Mouse (Mus musculus): Measurements from ENCODE around the gene Ric8a. TPM values are rescaled to one million over a fixed set of nuclear protein-coding genes. Genes with fewer than 3 reads are reported as not detected.

The Ric8a gene
- total and polyA plus RNA-seq, 3 experiments, result 20.1 to 37.6 (median 23.6) TPM

- 70% methylated on average over 13 of the region's 13 CpGs for WGBS
- TF ChIP-seq CTCF (IDR thresholded peaks at IDR 0.05), result no peak
- Histone ChIP-seq H3K36me3 (ENCODE audit: control insufficient read depth, insufficient read depth, low read length) (no peaks in the 10 kb centered on the region), H3K79me2 (replicated peaks; ENCODE audit: control insufficient read depth, insufficient read depth, low read length) (no peaks in the 10 kb centered on the region), H3K9ac (ENCODE audit: low read depth, low read length) (no peak overlapping the region), H3K4me1 (ENCODE audit: control insufficient read depth, insufficient read depth, low read length) (no peaks in the 10 kb centered on the region), H3K27me3 (ENCODE audit: control insufficient read depth, insufficient read depth, low read length) (no peaks in the 10 kb centered on the region), H3K4me3 (no peak overlapping the region), H3K27ac (no peak overlapping the region)
- DNase-seq, result no peak
- intact Hi-C loops (cut with DNase I), result loop anchor here (5.0 kb wide), 1 partner anchor 50 kb away; the partner anchor contains the start of genes Gm45717 and Ifitm2
Measured at GRCm38 (mm10) chr7:140907131-140907530, 50.4 kb downstream of the Ric8a start.

GRCm38 (mm10) chr7:140907697-140908096 lies 50.9 kb downstream of the Ric8a start:
- no peaks in the 10 kb centered on the region for H3K4me1 ChIP-seq (ENCODE audit: control insufficient read depth, insufficient read depth, low read length)
- no peaks in the 10 kb centered on the region for H3K36me3 ChIP-seq (ENCODE audit: control insufficient read depth, insufficient read depth, low read length)
- H3K9ac ChIP-seq (ENCODE audit: low read depth, low read length), result no peak overlapping the region
- H3K4me3 ChIP-seq, result no peak overlapping the region
- H3K27me3 ChIP-seq (ENCODE audit: control insufficient read depth, insufficient read depth, low read length), result no peaks in the 10 kb centered on the region
- H3K79me2 ChIP-seq (replicated peaks; ENCODE audit: control insufficient read depth, insufficient read depth, low read length), result no peaks in the 10 kb centered on the region
- DNase-seq, result no peak
- 83% methylated on average over 7 of the region's 7 CpGs for WGBS
- H3K27ac ChIP-seq, result no peak overlapping the region
- TF ChIP-seq EP300 (IDR thresholded peaks at IDR 0.05; ENCODE audit: insufficient read depth, low read depth, low read length), result no peak
- peak; percentile 47 for TF ChIP-seq CTCF (IDR thresholded peaks at IDR 0.05)
- intact Hi-C loops (cut with DNase I), result loop anchor here (1.0 to 5.0 kb wide), 6 partner anchors 33 to 269 kb away; partner anchors contain the start of genes Gm45717, Ifitm2 and Pgghg

- Histone ChIP-seq H3K79me2 (replicated peaks; ENCODE audit: control insufficient read depth, insufficient read depth, low read length) (no peaks in the 10 kb centered on the region), H3K4me1 (ENCODE audit: control insufficient read depth, insufficient read depth, low read length) (no peaks in the 10 kb centered on the region), H3K4me3 (no peak overlapping the region), H3K36me3 (ENCODE audit: control insufficient read depth, insufficient read depth, low read length) (no peaks in the 10 kb centered on the region), H3K27me3 (ENCODE audit: control insufficient read depth, insufficient read depth, low read length) (no peaks in the 10 kb centered on the region), H3K9ac (ENCODE audit: low read depth, low read length) (no peak overlapping the region), H3K27ac (no peak overlapping the region)
- TF ChIP-seq POLR2A (IDR thresholded peaks at IDR 0.05; ENCODE audit: insufficient read depth, low read depth, low read length), result no peak
- TF ChIP-seq CTCF (IDR thresholded peaks at IDR 0.05), result no peak
- no peak for TF ChIP-seq EP300 (IDR thresholded peaks at IDR 0.05; ENCODE audit: insufficient read depth, low read depth, low read length)
- 58% methylated on average over 7 of the region's 7 CpGs for WGBS
- intact Hi-C loops (cut with DNase I), result loop anchor here (1.0 to 5.0 kb wide), 6 partner anchors 33 to 268 kb away; partner anchors contain the start of genes Gm45717, Ifitm2 and Pgghg
- DNase-seq, result no peak
Measured at GRCm38 (mm10) chr7:140908181-140908580, 51.4 kb downstream of the Ric8a start.

- peak overlapping the region; percentile 33 for H3K4me3 ChIP-seq
- peak; percentile 63; the same call in 1 of the 2 replicates for TF ChIP-seq EP300 (IDR thresholded peaks at IDR 0.05; ENCODE audit: insufficient read depth, low read depth, low read length)
- TF ChIP-seq CTCF (IDR thresholded peaks at IDR 0.05), result peak; percentile 94
- TF ChIP-seq POLR2A (IDR thresholded peaks at IDR 0.05; ENCODE audit: insufficient read depth, low read depth, low read length), result no peak
- no peaks in the 10 kb centered on the region for H3K27me3 ChIP-seq (ENCODE audit: control insufficient read depth, insufficient read depth, low read length)
- H3K36me3 ChIP-seq (ENCODE audit: control insufficient read depth, insufficient read depth, low read length), result no peaks in the 10 kb centered on the region
- no peaks in the 10 kb centered on the region for H3K79me2 ChIP-seq (replicated peaks; ENCODE audit: control insufficient read depth, insufficient read depth, low read length)
- intact Hi-C loops (cut with DNase I), result loop anchor here (1.0 to 5.0 kb wide), 6 partner anchors 32 to 268 kb away; partner anchors contain the start of genes Gm45717, Ifitm2 and Pgghg
- H3K9ac ChIP-seq (ENCODE audit: low read depth, low read length), result peak overlapping the region; percentile 41; the same call in 1 of the 2 replicates
- H3K27ac ChIP-seq, result no peak overlapping the region
- DNase-seq, result peak; percentile 83 to 86
- H3K4me1 ChIP-seq (ENCODE audit: control insufficient read depth, insufficient read depth, low read length), result no peaks in the 10 kb centered on the region
- 2% methylated on average over 19 of the region's 19 CpGs for WGBS
Measured at GRCm38 (mm10) chr7:140908634-140909107, 51.9 kb downstream of the Ric8a start.

GRCm38 (mm10) chr7:140912293-140912692 lies 55.5 kb downstream of the Ric8a start:
- 38% methylated on average over 3 of the region's 3 CpGs for WGBS
- Histone ChIP-seq H3K79me2 (replicated peaks; ENCODE audit: control insufficient read depth, insufficient read depth, low read length) (no peaks in the 10 kb centered on the region), H3K9ac (ENCODE audit: low read depth, low read length) (no peak overlapping the region), H3K4me3 (no peak overlapping the region), H3K27ac (no peak overlapping the region), H3K27me3 (ENCODE audit: control insufficient read depth, insufficient read depth, low read length) (no peaks in the 10 kb centered on the region), H3K36me3 (ENCODE audit: control insufficient read depth, insufficient read depth, low read length) (no peaks in the 10 kb centered on the region), H3K4me1 (ENCODE audit: control insufficient read depth, insufficient read depth, low read length) (no peaks in the 10 kb centered on the region)
- no peak for DNase-seq
- TF ChIP-seq CTCF (IDR thresholded peaks at IDR 0.05), result no peak
- TF ChIP-seq POLR2A (IDR thresholded peaks at IDR 0.05; ENCODE audit: insufficient read depth, low read depth, low read length), result no peak
- no peak for TF ChIP-seq EP300 (IDR thresholded peaks at IDR 0.05; ENCODE audit: insufficient read depth, low read depth, low read length)
- intact Hi-C loops (cut with DNase I), result no loop called here

GRCm38 (mm10) chr7:140912846-140913482 lies 56.2 kb downstream of the Ric8a start:
- no peaks in the 10 kb centered on the region for H3K79me2 ChIP-seq (replicated peaks; ENCODE audit: control insufficient read depth, insufficient read depth, low read length)
- no peaks in the 10 kb centered on the region for H3K4me1 ChIP-seq (ENCODE audit: control insufficient read depth, insufficient read depth, low read length)
- no peak for DNase-seq
- intact Hi-C loops (cut with DNase I), result no loop called here
- H3K27me3 ChIP-seq (ENCODE audit: control insufficient read depth, insufficient read depth, low read length), result no peaks in the 10 kb centered on the region
- no peaks in the 10 kb centered on the region for H3K36me3 ChIP-seq (ENCODE audit: control insufficient read depth, insufficient read depth, low read length)
- 77% methylated on average over 5 of the region's 5 CpGs for WGBS
- no peak overlapping the region for H3K9ac ChIP-seq (ENCODE audit: low read depth, low read length)
- no peak overlapping the region for H3K27ac ChIP-seq
- H3K4me3 ChIP-seq, result no peak overlapping the region
- TF ChIP-seq POLR2A (IDR thresholded peaks at IDR 0.05; ENCODE audit: insufficient read depth, low read depth, low read length), result no peak
- TF ChIP-seq EP300 (IDR thresholded peaks at IDR 0.05; ENCODE audit: insufficient read depth, low read depth, low read length), result no peak
- TF ChIP-seq CTCF (IDR thresholded peaks at IDR 0.05), result no peak

Other genes starting within 250 kb of the Ric8a start
- not detected for gene Olfr61, start 228.0 kb upstream of the Ric8a start, total RNA-seq (2021)
- gene Olfr61, start 228.0 kb upstream of the Ric8a start, polyA plus RNA-seq (2012; rRNA removed), result not detected in 2 replicates
- gene Olfr53, start 210.5 kb upstream of the Ric8a start, total RNA-seq (2021), result not detected
- gene Olfr53, start 210.5 kb upstream of the Ric8a start, polyA plus RNA-seq (2012; rRNA removed), result not detected in 2 replicates
- gene Olfr539, start 197.0 kb upstream of the Ric8a start, total RNA-seq (2021), result not detected
- gene Olfr539, start 197.0 kb upstream of the Ric8a start, polyA plus RNA-seq (2012; rRNA removed), result not detected in 2 replicates
- not detected for gene Olfr45, start 175.0 kb upstream of the Ric8a start, total RNA-seq (2021)
- not detected in 2 replicates for gene Olfr45, start 175.0 kb upstream of the Ric8a start, polyA plus RNA-seq (2012; rRNA removed)
- gene Olfr541, start 159.7 kb upstream of the Ric8a start, total RNA-seq (2021), result not detected
- gene Olfr541, start 159.7 kb upstream of the Ric8a start, polyA plus RNA-seq (2012; rRNA removed), result not detected in 2 replicates
- 10 to 100 TPM in 1 of 2 experiments, 1 to 10 TPM in 1; 9.6 to 12.7 TPM for gene Cyp2e1, start 93.2 kb upstream of the Ric8a start, total RNA-seq (2021)
- 6.4 and 18.7 TPM in 2 replicates for gene Cyp2e1, start 93.2 kb upstream of the Ric8a start, polyA plus RNA-seq (2012; rRNA removed)
- gene Syce1, start 69.1 kb upstream of the Ric8a start, total RNA-seq (2021), result not detected
- gene Syce1, start 69.1 kb upstream of the Ric8a start, polyA plus RNA-seq (2012; rRNA removed), result 0.10 TPM in 1 of 2 replicates, not detected in the other
- gene Zfp941, start 34.8 kb upstream of the Ric8a start, total RNA-seq (2021), result under 1 TPM; 0.14 to 0.29 TPM
- gene Zfp941, start 34.8 kb upstream of the Ric8a start, polyA plus RNA-seq (2012; rRNA removed), result 0.10 and 0.15 TPM in 2 replicates
- 1 to 10 TPM; 1.1 to 1.4 TPM for gene Urah, start 21.9 kb upstream of the Ric8a start, total RNA-seq (2021)
- 0.85 and 2.2 TPM in 2 replicates for gene Urah, start 21.9 kb upstream of the Ric8a start, polyA plus RNA-seq (2012; rRNA removed)
- gene Scgb1c1, start 11.4 kb upstream of the Ric8a start, total RNA-seq (2021), result 10 to 100 TPM; 22.6 to 27.5 TPM
- 54.5 and 56.6 TPM in 2 replicates for gene Scgb1c1, start 11.4 kb upstream of the Ric8a start, polyA plus RNA-seq (2012; rRNA removed)
- gene Odf3, start 9.2 kb upstream of the Ric8a start, total RNA-seq (2021), result not detected
- gene Odf3, start 9.2 kb upstream of the Ric8a start, polyA plus RNA-seq (2012; rRNA removed), result 0.25 and 0.38 TPM in 2 replicates
- not detected for gene Gm45785, start 626 bp upstream of the Ric8a start, total RNA-seq (2021)
- gene Gm45785, start 626 bp upstream of the Ric8a start, polyA plus RNA-seq (2012; rRNA removed), result not detected in 2 replicates
- gene Bet1l, start 620 bp downstream of the Ric8a start, total RNA-seq (2021), result 10 to 100 TPM in 1 of 2 experiments, 1 to 10 TPM in 1; 8.8 to 12.3 TPM
- gene Bet1l, start 620 bp downstream of the Ric8a start, polyA plus RNA-seq (2012; rRNA removed), result 12.4 and 17.0 TPM in 2 replicates
- gene Psmd13, start 25.0 kb downstream of the Ric8a start, total RNA-seq (2021), result 10 to 100 TPM; 72.6 to 86.1 TPM
- 50.8 and 71.0 TPM in 2 replicates for gene Psmd13, start 25.0 kb downstream of the Ric8a start, polyA plus RNA-seq (2012; rRNA removed)
- 10 to 100 TPM; 53.1 to 60.6 TPM for gene Sirt3, start 25.4 kb downstream of the Ric8a start, total RNA-seq (2021)
- gene Sirt3, start 25.4 kb downstream of the Ric8a start, polyA plus RNA-seq (2012; rRNA removed), result 86.9 and 100 TPM in 2 replicates
- gene Cox8b, start 43.5 kb downstream of the Ric8a start, total RNA-seq (2021), result 1,000 to 10,000 TPM; 2,777 to 3,250 TPM
- gene Cox8b, start 43.5 kb downstream of the Ric8a start, polyA plus RNA-seq (2012; rRNA removed), result 1,727 and 2,194 TPM in 2 replicates
- under 1 TPM in 1 of 2 experiments, not detected in 1; 0.07 TPM for gene Nlrp6, start 63.9 kb downstream of the Ric8a start, total RNA-seq (2021)
- gene Nlrp6, start 63.9 kb downstream of the Ric8a start, polyA plus RNA-seq (2012; rRNA removed), result 0.04 and 0.06 TPM in 2 replicates
- gene Pgghg, start 84.4 kb downstream of the Ric8a start, total RNA-seq (2021), result 1 to 10 TPM; 4.0 to 5.8 TPM
- 13.0 and 14.1 TPM in 2 replicates for gene Pgghg, start 84.4 kb downstream of the Ric8a start, polyA plus RNA-seq (2012; rRNA removed)
- gene Ifitm5, start 93.3 kb downstream of the Ric8a start, total RNA-seq (2021), result under 1 TPM; 0.32 to 0.34 TPM
- gene Ifitm5, start 93.3 kb downstream of the Ric8a start, polyA plus RNA-seq (2012; rRNA removed), result 1.1 and 2.0 TPM in 2 replicates
- not detected for gene Gm45717, start 99.0 kb downstream of the Ric8a start, total RNA-seq (2021)
- not detected in 2 replicates for gene Gm45717, start 99.0 kb downstream of the Ric8a start, polyA plus RNA-seq (2012; rRNA removed)
- gene Ifitm2, start 99.0 kb downstream of the Ric8a start, total RNA-seq (2021), result 100 to 1,000 TPM; 107 to 113 TPM
- 368 and 425 TPM in 2 replicates for gene Ifitm2, start 99.0 kb downstream of the Ric8a start, polyA plus RNA-seq (2012; rRNA removed)
- 1 to 10 TPM; 6.1 to 7.7 TPM for gene Ifitm1, start 110.3 kb downstream of the Ric8a start, total RNA-seq (2021)
- 16.1 and 52.2 TPM in 2 replicates for gene Ifitm1, start 110.3 kb downstream of the Ric8a start, polyA plus RNA-seq (2012; rRNA removed)
- 100 to 1,000 TPM; 115 to 123 TPM for gene Ifitm3, start 153.8 kb downstream of the Ric8a start, total RNA-seq (2021)
- 274 and 332 TPM in 2 replicates for gene Ifitm3, start 153.8 kb downstream of the Ric8a start, polyA plus RNA-seq (2012; rRNA removed)
- 1 to 10 TPM in 1 of 2 experiments, under 1 TPM in 1; 0.36 to 1.0 TPM for gene Ifitm6, start 161.0 kb downstream of the Ric8a start, total RNA-seq (2021)
- gene Ifitm6, start 161.0 kb downstream of the Ric8a start, polyA plus RNA-seq (2012; rRNA removed), result 4.6 and 5.1 TPM in 2 replicates
- gene Gm17387, start 172.2 kb downstream of the Ric8a start, total RNA-seq (2021), result not detected
- not detected in 2 replicates for gene Gm17387, start 172.2 kb downstream of the Ric8a start, polyA plus RNA-seq (2012; rRNA removed)
- under 1 TPM in 1 of 2 experiments, not detected in 1; 0.07 TPM for gene B4galnt4, start 204.1 kb downstream of the Ric8a start, total RNA-seq (2021)
- gene B4galnt4, start 204.1 kb downstream of the Ric8a start, polyA plus RNA-seq (2012; rRNA removed), result 0.04 and 0.06 TPM in 2 replicates
- under 1 TPM; 0.20 to 0.21 TPM for gene Pkp3, start 221.3 kb downstream of the Ric8a start, total RNA-seq (2021)
- gene Pkp3, start 221.3 kb downstream of the Ric8a start, polyA plus RNA-seq (2012; rRNA removed), result 0.35 and 1.6 TPM in 2 replicates
- gene Sigirr, start 243.6 kb downstream of the Ric8a start, total RNA-seq (2021), result 1 to 10 TPM; 4.5 to 7.0 TPM
- 9.4 and 10.2 TPM in 2 replicates for gene Sigirr, start 243.6 kb downstream of the Ric8a start, polyA plus RNA-seq (2012; rRNA removed)